Mouse (Mus musculus) hindbrain, embryonic 11.5 days (tissue): ENCODE measurements around the gene Rspo4. TPM values are rescaled to one million over a fixed set of nuclear protein-coding genes. Genes with fewer than 3 reads are reported as not detected.

Experiments used
- ATAC-seq: fragments of 200-750 bp; cut with Nextera tagmentation; 2 replicates; pipeline ENCODE4 v1.8.0; 2017; ENCODE audit warnings: mild to moderate bottlenecking, moderate TSS enrichment, moderate library complexity; ENCODE audit not compliant: low FRiP score
- DNase-seq: peaks from one replicate; pipeline ENCODE4 v3.0.0-alpha.2; 2015; ENCODE audit warnings: low spot score
- H3K27ac ChIP-seq: fragments of 300-500 bp; sonication (generic); 2 replicates; pipeline ENCODE4 v1.5.1; 2014; ENCODE audit warnings: mild to moderate bottlenecking, low read depth, low read length
- H3K27me3 ChIP-seq: fragments of 300-500 bp; sonication (generic); 2 replicates; pipeline ENCODE4 v1.6.1; 2014; ENCODE audit warnings: mild to moderate bottlenecking, low read length, moderate library complexity, mixed read lengths; ENCODE audit not compliant: control insufficient read depth, insufficient read depth
- H3K36me3 ChIP-seq: fragments of 300-500 bp; sonication (generic); 2 replicates; pipeline ENCODE4 v1.6.1; 2014; ENCODE audit warnings: mild to moderate bottlenecking, low read length, moderate library complexity, mixed read lengths; ENCODE audit not compliant: control insufficient read depth, insufficient read depth
- H3K4me1 ChIP-seq: fragments of 300-500 bp; sonication (generic); replicated peaks from 2 replicates; pipeline ENCODE4 v1.6.1; 2014; ENCODE audit warnings: low read length, mixed read lengths; ENCODE audit not compliant: control insufficient read depth, insufficient read depth
- H3K4me2 ChIP-seq: fragments of 300-500 bp; sonication (generic); replicated peaks from 2 replicates; pipeline ENCODE4 v1.6.1; 2014; ENCODE audit warnings: mild to moderate bottlenecking, low read depth, low read length
- H3K4me3 ChIP-seq: fragments of 300-500 bp; sonication (generic); 2 replicates; pipeline ENCODE4 v1.5.1; 2014; ENCODE audit warnings: low read depth, low read length
- H3K9ac ChIP-seq: fragments of 300-500 bp; sonication (generic); 2 replicates; pipeline ENCODE4 v1.6.1; 2014; ENCODE audit warnings: low read depth, low read length
- H3K9me3 ChIP-seq: fragments of 300-500 bp; sonication (generic); 2 replicates; pipeline ENCODE4 v1.6.1; 2016; ENCODE audit warnings: low read length; ENCODE audit not compliant: control insufficient read depth
- WGBS: fragments of 180-500 bp; shearing (Covaris S2); extraction: QIAGEN DNeasy Blood & Tissue Kit; methylation state at CpG from one replicate; pipeline ENCODE4 v1.1.7; 2014; 5-methylcytosine and 5-hydroxymethylcytosine counted together
- polyA plus RNA-seq: library from polyadenylated mRNA; unstranded; fragments of >200 nt; fragmentation: Nextera tagmentation; extraction: Ambion mirVana; gene quantifications from 2 replicates; pipeline ENCODE4 v1.2.1, GENCODE M21; 2014

The Rspo4 gene
- polyA plus RNA-seq: 0.66 and 0.77 TPM in 2 replicates

GRCm38 (mm10) chr2:151842648-151843226 is at the start of gene Rspo4:
Rspo4 (plus strand) TSS chr2:151842927.
- Histone ChIP-seq H3K9me3 (no peaks in the 10 kb centered on the region), H3K27me3 (peaks cover 26% of the 10 kb centered on the region), H3K36me3 (no peaks in the 10 kb centered on the region), H3K4me2 (peak within 1 kb of the TSS; percentile 59), H3K4me3 (peak within 1 kb of the TSS; percentile 33), H3K4me1 (peaks cover 3% of the 10 kb centered on the region), H3K27ac (no peak within 1 kb of the TSS), H3K9ac (no peak within 1 kb of the TSS)
- ATAC-seq: peak; percentile 65
- DNase-seq: peak; percentile 55
- WGBS: 2% methylated on average over 44 of the region's 50 CpGs

DNA sequence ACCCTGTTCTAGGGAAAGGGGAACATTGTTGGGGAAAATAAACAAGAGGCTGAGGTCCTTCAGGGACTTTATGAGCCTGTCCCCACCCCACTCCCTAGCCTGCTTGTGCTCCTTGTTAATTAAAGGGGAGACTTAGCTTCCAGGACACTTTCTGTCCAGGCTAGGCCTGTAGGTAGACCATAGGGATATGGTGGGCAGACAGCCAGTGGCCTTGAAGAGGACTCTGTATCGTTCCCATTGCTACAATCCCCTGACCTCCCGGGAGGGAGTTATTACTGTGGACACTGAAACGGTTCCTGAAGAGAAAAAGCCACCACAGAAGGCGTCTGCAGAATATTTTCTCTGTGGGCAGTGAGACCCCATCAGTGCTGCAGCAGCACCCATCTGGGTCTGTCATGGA is 27.1 kb upstream of the Rspo4 start:
- no peak for DNase-seq
- no peaks in the 10 kb centered on the region for H3K36me3 ChIP-seq
- H3K4me3 ChIP-seq: no peak overlapping the region
- WGBS: 90% methylated on average over 4 of the region's 4 CpGs
- H3K4me2 ChIP-seq: no peak overlapping the region
- H3K9ac ChIP-seq: no peak overlapping the region
- no peaks in the 10 kb centered on the region for H3K27me3 ChIP-seq
- H3K27ac ChIP-seq: no peak overlapping the region
- no peak for ATAC-seq
- H3K4me1 ChIP-seq: no peaks in the 10 kb centered on the region
- no peaks in the 10 kb centered on the region for H3K9me3 ChIP-seq

- no peak for ATAC-seq
- DNase-seq: peak; percentile 37
- Histone ChIP-seq H3K27ac (no peak overlapping the region), H3K36me3 (no peaks in the 10 kb centered on the region), H3K4me2 (no peak overlapping the region), H3K9me3 (no peaks in the 10 kb centered on the region), H3K4me1 (no peaks in the 10 kb centered on the region), H3K4me3 (no peak overlapping the region), H3K27me3 (no peaks in the 10 kb centered on the region), H3K9ac (no peak overlapping the region)
- WGBS: 45% methylated on average over 5 of the region's 5 CpGs
These were observed 19.6 kb downstream of the Rspo4 start for GRCm38 (mm10) chr2:151862257-151862810.

DNA sequence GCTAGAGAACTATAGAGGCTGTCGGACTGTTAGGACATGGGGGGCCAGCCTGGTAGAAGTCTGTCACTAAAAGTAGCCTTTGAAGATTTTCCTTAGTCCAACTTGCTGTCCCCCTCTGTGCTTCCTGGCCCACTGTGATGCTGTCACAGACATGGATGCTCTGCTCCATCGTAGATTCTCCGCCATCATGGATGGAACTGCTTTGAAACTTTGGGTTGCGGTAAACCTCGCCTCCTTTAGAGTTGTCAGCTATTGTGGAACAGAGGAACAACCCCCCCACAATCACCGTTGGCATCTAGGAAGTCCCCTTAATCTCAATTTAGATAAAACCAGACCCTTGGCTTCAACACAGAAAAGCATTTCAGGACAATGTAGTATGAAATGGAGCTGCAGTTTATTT is 22.2 kb downstream of the Rspo4 start:
- DNase-seq: no peak
- Histone ChIP-seq H3K4me3 (no peak overlapping the region), H3K4me1 (no peaks in the 10 kb centered on the region), H3K9ac (no peak overlapping the region), H3K27me3 (no peaks in the 10 kb centered on the region), H3K27ac (no peak overlapping the region), H3K9me3 (no peaks in the 10 kb centered on the region), H3K36me3 (no peaks in the 10 kb centered on the region), H3K4me2 (no peak overlapping the region)
- 89% methylated on average over 6 of the region's 6 CpGs for WGBS
- no peak for ATAC-seq

- H3K9ac ChIP-seq: no peak overlapping the region
- H3K27ac ChIP-seq: no peak overlapping the region
- no peak overlapping the region for H3K4me2 ChIP-seq
- DNase-seq (peak; percentile 70), ATAC-seq (peak; percentile 72)
- 34% methylated on average over 4 of the region's 4 CpGs for WGBS
- H3K4me3 ChIP-seq: no peak overlapping the region
- H3K27me3 ChIP-seq: no peaks in the 10 kb centered on the region
- H3K4me1 ChIP-seq: no peaks in the 10 kb centered on the region
- no peaks in the 10 kb centered on the region for H3K9me3 ChIP-seq
- no peaks in the 10 kb centered on the region for H3K36me3 ChIP-seq
These were observed 23.8 kb downstream of the Rspo4 start for GRCm38 (mm10) chr2:151866487-151866886.

DNA sequence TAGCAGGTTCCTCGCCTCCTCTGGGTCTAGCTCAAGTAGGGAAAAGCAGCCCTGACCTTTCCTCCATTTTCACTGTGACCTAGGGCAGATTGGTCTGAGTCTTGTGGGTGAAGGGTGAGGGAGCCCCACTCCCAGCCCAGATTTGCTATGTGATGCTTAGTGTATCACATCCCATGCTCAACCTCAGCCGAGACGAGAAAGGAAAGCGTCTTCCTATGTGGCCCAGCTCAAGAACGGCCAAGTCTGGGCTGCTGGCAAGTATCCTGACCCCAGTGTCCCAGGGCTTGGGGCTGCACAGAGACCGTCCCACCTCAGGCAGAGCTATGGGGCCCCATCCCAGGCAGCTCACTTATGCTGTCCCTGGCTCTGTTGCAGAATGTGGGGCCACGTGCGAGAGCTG is 25.5 kb downstream of the Rspo4 start:
- Histone ChIP-seq H3K4me1 (no peaks in the 10 kb centered on the region), H3K36me3 (no peaks in the 10 kb centered on the region), H3K4me3 (no peak overlapping the region), H3K27ac (no peak overlapping the region), H3K9ac (no peak overlapping the region), H3K4me2 (no peak overlapping the region), H3K27me3 (no peaks in the 10 kb centered on the region), H3K9me3 (no peaks in the 10 kb centered on the region)
- DNase-seq (no peak), ATAC-seq (no peak)
- 83% methylated on average over 8 of the region's 8 CpGs for WGBS

DNA sequence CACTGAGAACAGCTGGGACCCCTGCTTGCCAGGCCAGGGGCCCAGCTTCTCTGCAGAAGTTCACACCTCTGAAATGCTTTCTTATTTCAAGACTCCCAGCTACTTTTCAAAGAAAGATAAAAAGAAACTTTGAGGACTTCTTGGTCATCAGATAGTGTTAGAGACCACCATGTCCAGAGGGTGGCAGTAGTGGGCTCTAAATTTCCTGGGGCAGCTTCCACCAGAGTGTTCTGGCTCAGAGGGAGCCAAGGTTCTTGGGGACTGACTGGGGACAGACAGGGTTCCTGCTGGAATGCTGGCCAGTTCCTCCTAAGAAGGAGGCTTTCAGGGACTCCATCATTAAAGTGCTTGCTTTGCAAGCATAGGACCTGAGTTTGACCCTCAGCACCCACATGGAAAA is 31.8 kb downstream of the Rspo4 start:
- Histone ChIP-seq H3K9ac (no peak overlapping the region), H3K27me3 (no peaks in the 10 kb centered on the region), H3K9me3 (no peaks in the 10 kb centered on the region), H3K4me1 (no peaks in the 10 kb centered on the region), H3K4me3 (no peak overlapping the region), H3K27ac (no peak overlapping the region), H3K36me3 (no peaks in the 10 kb centered on the region), H3K4me2 (no peak overlapping the region)
- DNase-seq (peak; percentile 54), ATAC-seq (no peak)

DNA sequence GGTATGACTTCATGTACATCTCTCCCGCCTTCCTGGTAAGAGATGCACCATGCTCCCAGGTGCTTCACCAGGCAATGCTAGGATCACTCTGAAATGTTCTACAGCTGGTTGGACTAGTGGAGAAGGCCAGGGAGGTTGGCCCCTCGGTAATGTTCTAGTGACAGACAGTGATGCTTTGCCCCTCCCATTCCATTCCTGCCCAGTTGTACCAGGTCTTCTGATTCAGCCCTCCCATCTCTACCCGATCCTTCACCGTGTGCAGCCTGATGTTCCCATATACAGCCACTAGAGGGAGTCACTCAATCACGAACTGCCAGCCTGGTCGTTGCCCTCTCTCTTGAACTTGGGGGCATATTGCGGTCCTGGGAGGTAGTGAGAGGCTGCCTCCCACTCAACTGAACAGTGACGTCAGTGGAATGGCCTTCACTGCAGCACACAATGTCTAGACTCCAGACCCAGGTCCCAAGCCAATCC is 33.3 kb downstream of the Rspo4 start:
- H3K36me3 ChIP-seq: no peaks in the 10 kb centered on the region
- no peaks in the 10 kb centered on the region for H3K4me1 ChIP-seq
- ATAC-seq: peak; percentile 74
- H3K4me3 ChIP-seq: no peak overlapping the region
- DNase-seq: peak; percentile 79
- H3K9me3 ChIP-seq: no peaks in the 10 kb centered on the region
- H3K27me3 ChIP-seq: no peaks in the 10 kb centered on the region
- no peak overlapping the region for H3K27ac ChIP-seq
- H3K9ac ChIP-seq: no peak overlapping the region
- no peak overlapping the region for H3K4me2 ChIP-seq
- 15% methylated on average over 8 of the region's 8 CpGs for WGBS

DNA sequence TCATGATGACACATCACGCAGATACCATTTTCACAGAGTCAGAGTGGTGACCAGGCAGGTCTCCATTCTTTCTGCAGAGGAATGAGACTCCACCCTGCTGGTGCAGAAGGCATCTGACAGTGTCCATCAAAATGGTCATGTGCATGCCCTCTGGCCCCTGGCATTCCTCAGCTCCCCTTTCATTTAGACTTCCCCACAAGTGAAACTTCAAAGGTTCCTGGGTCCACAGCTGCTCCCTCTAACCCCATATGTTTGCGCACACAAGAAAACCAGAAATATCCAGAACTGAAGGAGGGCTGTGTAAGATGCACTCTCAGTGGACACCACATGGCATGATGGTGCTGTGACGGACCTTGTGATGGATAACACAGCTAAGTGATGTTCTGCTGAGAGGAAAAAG is 35.9 kb downstream of the Rspo4 start:
- Histone ChIP-seq H3K27me3 (no peaks in the 10 kb centered on the region), H3K36me3 (no peaks in the 10 kb centered on the region), H3K9ac (no peak overlapping the region), H3K27ac (no peak overlapping the region), H3K4me1 (no peaks in the 10 kb centered on the region), H3K9me3 (no peaks in the 10 kb centered on the region), H3K4me3 (no peak overlapping the region), H3K4me2 (no peak overlapping the region)
- DNase-seq: no peak
- no peak for ATAC-seq
- 68% methylated on average over 3 of the region's 3 CpGs for WGBS
